Mouse (Mus musculus): ENCODE measurements around the gene Pds5a.
A peak's percentile ranks its signal among the peaks of the same experiment; 100 is the strongest.
"Not testable (repeated sequence)": the region's sequence is repeated elsewhere in the genome, so short reads cannot be mapped to it uniquely, and the experiment has no call there.

Gene Pds5a

DNA sequence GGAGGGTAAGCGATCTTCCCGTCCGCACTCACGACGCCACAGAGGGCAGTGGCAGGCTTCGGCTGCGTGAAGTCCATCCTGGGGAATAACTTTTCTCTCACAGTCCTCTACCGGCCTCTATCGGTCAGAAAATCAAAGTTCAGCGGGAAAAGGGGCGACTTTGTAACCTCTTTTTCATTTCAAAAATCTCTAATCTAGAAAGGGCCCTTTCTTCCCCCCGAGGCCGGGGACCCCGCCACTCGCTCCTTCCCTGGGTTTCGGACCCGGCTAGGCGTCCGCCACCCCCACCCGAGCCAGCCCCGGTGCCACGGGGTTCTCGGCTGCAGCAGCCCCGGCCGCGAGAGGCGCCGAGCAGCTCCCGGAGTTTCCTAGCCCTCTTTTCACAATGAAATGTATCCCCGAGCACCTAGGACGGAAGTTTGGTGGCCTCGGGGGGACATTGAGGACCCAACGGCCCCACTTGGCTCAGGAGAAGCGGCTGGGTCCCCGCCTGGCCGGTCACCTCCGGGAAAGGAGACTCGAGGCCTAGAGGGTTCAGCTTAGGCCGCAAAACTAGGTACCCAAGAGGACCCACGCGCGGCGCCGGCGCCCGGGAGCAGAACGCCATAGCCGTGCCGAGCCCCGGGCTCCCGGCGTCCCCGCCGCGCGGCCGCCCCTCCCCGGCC lies 1.1 kb downstream of the Pds5a start:
- peak; percentile 92 for DNase-seq (ENCODE audit: low spot score)

DNA sequence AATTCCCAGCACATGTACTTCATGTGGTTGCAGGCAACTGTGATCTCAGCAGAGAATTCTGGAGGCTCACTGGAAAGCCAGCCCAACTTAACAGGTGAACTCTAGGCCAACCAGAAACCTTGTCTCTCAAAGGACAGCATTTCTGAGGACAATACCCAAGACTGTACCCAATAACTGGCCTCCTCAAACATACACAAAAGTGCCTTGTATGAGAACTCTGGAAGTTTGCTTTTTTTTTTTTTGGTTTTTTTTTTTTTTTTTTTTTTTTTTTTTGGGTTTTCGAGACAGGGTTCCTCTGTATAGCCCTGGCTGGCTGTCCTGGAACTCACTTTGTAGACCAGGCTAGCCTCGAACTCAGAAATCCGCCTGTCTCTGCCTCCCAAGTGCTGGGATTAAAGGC lies 4.0 kb downstream of the Pds5a start:
- not testable (repeated sequence) for DNase-seq (ENCODE audit: low spot score)

DNA sequence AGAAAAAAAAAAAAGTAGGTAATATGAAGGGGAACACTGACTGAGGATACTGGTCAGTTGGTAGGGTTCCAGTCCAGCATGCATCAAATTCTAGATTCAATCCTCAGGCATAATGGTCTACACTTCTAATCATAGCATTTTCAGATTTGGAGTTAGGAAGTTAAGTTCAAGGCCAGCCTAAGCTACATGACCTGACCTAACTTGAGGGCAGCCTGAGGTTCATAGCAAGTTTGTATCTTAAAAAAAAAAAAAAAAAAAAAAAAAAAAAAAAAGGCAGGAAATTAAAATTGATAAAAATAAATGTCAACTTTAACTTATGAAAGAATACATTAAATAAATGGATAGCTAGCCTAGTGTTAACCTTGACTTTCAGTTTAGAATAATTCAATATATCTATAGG lies 5.1 kb downstream of the Pds5a start:
- DNase-seq (ENCODE audit: low spot score), result no peak

DNA sequence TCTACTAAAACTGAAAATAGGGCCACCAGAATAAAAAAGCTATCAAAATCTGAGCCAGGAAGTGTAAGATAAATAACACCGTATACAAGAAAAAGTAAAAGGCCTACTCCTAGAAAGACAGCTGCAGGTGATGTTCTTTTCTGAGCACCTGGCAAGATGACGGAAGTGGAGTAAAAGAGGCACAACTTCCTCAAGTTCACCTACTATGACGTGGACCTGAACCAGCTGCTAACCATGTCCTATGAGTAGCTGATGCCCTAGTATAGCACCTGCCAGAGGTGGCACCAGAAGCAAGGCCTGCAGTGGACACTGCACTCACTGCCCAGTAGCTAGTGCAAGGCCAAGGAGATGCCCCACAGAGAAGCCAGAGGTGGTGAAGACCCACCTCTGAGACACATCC lies 9.3 kb downstream of the Pds5a start:
- no peak for DNase-seq (ENCODE audit: low spot score)

DNA sequence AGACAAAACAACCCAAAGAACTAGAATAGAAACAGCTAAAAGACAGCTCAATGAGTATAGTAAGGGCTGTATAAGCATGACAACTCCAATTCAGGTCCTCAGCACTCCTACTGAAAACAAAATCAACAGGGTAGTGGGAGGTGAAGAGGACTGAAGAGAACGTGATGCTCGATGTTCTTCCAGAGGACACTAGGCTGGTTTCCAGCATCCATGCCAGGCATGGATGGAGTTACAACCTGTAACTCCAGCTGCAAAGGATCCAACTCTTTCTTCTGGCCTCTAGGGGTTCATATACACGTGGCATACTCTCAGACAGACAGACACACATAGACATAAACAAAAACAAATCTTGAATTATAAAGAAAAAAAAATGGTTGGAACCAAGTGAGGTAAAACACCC lies 11.3 kb downstream of the Pds5a start:
- no peak for DNase-seq (ENCODE audit: low spot score)

DNA sequence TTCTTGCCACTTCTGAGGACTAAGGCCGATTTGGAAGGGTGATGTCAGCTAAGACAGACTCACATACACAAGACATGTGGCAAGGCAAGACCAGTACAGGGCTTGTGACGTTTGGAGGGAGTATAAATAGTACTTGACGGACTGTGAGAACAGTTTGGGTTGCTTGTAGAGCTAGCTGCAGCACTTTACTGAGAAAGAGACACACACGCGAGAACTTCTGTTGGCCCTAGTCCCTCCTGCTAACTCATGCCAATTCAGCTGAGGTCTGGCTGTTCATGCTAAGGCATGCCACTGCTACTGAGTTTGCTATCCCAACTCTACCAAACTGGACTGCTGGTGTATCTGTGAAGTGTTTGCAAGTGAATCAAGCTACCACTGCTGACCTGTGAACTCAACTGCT lies 19.2 kb downstream of the Pds5a start:
- DNase-seq (ENCODE audit: low spot score), result no peak

DNA sequence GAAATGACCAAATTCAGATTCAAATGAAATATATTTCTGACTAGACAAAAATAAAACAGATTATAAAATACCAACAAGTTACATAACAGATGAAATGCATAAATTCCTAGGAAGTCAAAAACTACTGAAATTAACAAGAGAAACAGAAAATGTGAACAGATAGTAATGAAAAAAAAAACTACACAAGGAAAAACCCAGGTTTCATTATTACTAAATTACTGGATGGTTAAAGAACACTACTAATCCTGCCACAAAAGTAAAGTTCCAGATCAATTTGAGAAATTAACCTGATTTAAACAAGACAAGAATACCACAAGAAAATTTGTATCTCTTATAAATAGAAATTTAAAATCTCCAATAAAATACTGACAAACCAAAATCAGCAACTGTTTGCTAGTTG lies 25.9 kb downstream of the Pds5a start:
- no peak for DNase-seq (ENCODE audit: low spot score)

DNA sequence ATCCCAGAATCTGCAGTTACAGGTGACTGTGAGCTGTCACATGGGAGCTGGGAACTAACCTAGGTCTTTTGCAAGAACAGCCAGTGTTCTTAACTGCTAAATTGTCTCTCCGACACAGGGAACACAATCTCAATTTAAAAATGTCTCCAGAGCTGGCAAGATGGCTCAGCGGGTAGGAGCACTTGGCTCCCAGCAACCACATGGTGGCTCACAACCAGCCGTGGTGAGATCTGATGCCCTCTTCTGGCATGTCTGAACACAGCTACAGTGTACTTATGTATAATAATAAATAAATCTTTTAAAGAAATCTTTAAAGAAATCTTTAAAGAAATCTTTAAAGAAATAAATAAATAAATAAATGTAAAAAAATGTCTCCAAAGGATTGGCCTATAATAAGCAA lies 30.4 kb downstream of the Pds5a start:
- DNase-seq (ENCODE audit: low spot score), result no peak

DNA sequence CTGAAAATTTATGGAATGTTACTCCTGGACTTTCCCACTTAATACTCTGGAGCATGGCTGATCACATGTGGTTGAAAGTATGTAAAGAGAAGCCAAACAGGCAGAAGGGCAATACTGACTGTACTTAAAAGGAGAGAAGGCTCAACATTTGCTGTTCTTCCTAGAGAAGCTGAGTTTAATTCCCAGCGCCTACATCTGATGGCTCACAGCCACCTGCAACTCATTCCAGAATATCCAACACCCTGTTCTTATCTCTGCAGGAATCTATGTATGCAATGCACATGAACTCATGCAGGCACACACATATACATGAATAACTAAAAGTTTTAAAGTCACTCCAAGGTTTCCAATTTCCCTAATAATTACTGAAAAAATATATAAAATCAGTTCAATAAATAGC lies 32.7 kb downstream of the Pds5a start:
- DNase-seq (ENCODE audit: low spot score), result no peak

DNA sequence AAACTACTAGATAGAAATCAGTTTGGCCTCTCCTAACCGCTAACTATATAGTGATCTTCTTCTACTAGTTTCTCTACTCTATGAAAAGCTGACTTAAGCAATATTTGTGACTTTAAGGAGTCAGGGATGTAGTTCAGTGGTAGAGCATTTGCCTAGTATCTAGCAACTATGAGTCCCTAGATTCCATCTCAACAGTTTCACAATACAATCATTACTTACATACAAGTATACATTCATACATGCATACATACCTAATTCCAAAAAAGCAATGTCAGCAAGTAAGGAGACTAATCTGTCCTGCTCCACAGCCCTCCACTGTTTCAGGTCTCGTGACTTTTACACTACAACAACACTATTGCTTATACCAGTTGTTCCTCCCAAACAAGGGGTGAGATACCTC lies 36.1 kb downstream of the Pds5a start:
- DNase-seq (ENCODE audit: low spot score), result no peak

DNA sequence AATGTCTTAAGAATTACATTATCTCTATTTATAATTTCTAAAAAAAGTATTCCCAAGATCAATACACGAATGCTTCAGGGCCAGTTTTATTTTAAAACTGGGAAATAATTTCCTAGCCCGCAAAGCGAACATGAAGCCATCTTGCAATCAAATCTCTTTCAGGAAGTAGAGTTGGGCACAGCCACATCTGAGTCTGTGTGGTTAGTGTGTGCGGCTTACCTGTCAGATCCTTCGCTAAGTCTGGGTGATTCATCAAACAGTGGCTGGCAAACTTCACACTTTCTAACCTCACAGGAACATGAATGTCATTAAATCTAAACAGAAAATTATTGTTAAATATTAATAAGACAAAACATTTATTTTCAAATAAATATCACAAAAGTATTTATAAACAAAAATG lies 44.3 kb downstream of the Pds5a start:
- DNase-seq (ENCODE audit: low spot score), result no peak

DNA sequence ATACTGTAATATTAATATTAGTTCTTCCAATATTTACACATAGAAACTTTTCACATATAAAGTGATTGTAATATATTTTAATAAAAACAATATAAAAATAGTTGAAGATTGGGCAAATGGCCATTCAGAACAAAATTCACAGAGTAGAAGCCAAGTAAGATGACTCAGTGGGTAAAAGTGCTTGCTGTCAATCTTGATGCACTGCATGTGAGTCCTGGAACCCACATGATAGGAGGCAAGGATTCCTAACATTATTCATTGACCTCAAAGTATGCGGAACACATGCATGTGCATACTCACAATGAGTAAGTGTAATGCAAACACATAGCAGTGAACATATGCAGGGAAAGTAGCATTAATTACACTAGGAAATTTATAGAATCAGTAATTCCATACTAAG lies 59.2 kb downstream of the Pds5a start:
- no peak for DNase-seq (ENCODE audit: low spot score)

DNA sequence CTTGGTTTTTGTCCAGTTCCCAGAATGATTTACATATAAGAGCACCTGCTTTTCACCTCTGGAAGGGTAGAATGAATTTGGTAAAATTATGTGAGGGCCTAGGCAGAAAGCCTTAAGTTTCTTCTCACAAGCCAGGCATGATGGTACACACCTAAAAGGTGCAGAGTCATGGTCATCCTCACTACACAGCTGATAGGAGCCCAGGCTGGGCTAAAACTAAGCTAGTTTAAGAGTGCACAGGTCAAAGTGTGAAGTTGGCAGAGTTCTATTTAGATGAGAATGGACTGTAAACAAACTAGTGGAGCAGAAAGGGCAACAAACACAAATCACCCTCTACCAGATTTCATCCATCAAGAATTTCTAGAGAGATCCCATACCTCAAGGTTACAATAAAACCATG lies 73.7 kb downstream of the Pds5a start:
- no peak for DNase-seq (ENCODE audit: low spot score)

DNA sequence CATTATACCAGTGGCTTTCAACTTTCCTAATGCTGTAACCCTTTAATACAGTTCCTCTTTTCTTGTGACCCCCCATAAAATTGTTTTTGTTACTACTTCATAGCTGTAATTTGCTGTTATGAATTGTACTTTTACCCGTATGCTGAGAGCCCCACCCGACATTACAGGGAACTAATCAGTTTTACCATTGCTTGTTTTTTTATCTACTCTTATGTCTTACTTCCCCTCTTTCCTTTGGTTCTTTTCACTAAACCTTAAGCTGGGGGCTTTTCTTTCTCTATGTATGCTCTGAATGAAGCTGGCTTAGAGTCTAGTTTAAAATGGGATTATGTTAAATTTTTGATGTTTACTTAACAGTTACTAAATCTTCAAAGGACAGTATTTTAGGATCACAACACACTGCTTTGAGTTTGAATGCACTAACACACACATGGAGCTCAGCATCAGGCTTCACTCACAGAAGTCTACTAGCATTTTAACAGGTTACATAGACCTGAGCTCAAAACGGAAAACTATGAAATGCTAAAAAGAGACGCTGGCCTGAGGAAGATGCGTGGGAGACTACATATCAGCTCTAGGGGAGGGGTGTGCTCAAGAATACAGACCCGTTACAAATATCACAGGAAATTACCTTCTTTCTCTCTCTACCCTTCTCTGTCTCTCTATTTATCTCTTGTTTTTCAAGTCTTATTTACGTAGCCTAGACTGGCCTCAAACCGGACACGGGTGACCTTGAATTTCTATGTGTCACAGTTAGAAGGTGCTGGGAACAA lies 84.7 kb downstream of the Pds5a start:
- no peak for DNase-seq (ENCODE audit: low spot score)

DNA sequence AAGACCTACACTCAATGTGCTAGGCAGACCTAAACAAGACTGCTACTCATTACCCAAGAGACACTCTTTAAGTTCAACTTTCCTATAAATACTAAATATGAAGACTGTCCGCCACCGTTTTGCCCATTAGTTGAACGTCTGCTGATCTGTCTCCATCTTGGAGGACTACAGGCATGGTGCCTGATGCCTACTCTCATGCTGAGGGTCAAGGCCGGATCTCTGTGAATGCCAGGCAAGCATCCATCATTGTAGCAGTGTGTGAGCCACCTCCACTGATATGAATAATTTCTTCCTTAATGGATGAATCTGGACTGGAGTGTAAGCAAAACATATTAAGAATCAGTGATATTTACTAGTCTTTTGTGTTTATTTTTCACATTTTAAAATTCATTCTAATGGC lies 87.5 kb downstream of the Pds5a start:
- DNase-seq (ENCODE audit: low spot score), result no peak

DNA sequence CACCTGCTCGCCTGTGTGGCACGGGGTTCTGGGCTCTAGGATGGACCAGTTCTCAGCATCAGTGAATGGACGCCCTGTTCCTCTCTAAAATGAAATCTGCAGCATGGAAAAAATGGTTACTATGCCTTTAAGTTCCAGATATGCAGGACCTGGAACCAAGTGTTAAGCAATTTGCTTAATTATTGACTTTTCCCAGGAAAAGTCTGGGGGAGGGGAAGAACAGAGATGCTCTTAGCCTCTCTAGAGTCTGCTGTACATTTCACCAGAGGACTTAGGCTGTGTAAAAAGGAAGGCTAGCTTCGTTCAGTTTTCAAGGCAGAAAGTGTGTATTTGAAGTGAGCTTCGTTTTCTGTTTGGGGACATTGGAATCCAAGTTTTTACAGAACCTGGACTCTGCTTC lies 88.3 kb downstream of the Pds5a start:
- no peak for DNase-seq (ENCODE audit: low spot score)

DNA sequence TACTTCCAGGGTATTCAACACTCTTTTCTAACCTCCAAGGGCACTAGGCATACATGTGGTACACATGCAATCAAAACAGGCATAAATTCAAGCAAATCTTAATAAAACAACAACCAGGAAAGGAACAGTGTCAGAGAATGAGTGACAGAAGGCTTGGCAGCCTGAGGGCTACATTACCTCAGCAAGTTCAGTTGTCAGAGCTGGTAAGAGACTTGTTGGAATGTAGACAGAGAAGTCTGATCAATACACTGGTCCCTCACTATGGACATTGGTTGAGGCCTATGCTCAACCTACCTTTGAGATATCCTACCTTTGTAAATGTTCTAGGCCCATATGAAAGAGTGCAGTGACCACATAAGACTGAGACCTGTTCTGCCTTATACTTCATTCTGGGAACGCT lies 91.3 kb downstream of the Pds5a start:
- no peak for DNase-seq (ENCODE audit: low spot score)

DNA sequence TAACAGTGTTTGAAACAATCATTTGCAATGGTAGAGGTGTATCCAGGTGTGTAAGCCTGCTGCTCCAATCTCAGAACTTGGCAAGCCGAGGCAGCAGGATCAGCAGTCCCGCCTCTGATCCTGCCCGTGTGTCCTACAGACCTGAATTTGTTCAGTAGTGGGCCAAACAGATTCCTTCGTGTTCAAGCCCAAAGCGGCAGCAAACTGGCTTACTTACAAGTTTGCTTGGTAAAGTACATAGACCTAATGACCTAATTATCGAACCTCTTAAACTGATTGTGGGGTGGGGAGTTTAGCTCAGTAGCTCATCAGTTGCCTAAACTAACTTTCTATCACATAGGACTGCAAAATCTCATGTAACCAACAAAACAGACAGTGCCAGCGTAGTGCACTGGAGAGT lies 98.4 kb downstream of the Pds5a start:
- DNase-seq (ENCODE audit: low spot score), result no peak

DNA sequence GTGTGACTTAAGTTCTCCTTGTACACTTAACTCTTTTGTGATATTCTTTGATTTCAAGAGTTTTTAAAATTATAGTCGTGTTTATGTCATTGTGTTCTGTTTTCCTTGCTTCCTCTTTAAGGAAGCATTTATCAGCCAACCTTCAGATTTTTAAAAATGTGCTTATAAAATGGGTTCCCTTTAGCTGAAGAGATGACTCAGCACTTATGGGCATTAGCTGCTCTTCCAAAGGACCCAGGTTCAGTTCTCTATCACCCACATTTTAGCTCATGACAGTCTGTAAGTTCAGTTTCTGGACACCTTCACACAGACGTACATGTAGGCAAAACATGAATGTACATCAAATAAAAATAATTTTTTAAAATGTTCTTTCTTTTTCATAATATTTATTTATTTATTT lies 105.7 kb downstream of the Pds5a start:
- no peak for DNase-seq (ENCODE audit: low spot score)

DNA sequence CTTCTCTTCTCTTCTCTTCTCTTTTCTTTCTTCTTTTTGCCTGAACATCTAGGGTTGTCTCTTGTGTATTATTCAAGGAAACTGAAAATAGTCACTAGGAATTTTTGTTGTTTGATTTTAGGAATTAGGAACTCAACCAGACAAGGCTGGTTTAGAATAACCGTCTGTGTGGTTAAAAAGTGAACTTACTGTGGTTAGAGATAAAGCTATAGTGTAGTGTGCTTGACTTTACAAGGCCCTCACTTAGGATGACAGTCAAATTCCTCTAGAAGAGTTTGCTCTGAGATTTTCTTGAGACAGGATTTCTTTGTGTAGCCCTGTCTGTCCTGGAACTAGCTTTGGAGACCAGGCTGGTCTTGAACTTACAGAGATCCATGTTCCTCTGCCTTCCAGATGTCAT lies 107.9 kb downstream of the Pds5a start:
- DNase-seq (ENCODE audit: low spot score), result no peak

DNA sequence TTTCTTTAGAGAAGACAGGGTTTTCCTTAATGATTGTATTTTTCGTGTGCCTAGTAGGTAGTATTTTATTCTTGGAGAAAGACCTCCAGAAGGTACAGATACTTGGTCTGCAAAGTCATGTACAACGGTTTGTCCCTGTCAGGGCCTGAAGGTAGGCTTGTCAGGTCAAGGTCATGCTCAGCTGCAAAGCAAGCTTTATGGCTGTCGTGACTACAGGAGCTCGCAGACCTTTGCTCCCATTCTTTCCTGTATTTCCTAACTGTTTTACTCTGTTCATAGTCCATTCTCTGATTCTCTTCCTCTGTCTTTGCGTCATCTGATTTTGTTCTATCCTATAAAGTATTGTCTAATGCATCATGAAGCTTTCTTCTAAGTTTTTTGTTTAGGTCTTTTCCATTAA lies 111.8 kb downstream of the Pds5a start:
- no peak for DNase-seq (ENCODE audit: low spot score)

DNA sequence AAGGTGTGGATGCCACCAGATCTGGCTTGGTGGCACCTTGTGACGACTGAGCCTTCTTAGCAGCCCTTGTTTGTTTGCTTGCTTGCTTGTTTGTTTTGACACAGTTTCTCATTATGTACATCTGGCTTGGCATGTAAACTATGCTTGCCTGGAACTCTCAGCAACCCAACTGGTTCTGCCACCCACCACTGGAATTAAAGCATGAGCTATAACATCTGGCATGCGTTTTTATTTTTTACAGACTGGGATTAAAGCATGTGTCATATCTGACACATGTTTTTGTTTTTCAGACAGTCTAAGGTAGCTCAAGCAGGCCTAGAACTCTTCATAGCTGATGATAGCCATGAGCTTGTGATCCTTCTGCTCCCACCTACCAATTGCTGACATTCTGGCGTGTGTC lies 119.5 kb downstream of the Pds5a start:
- DNase-seq (ENCODE audit: low spot score), result no peak

DNA sequence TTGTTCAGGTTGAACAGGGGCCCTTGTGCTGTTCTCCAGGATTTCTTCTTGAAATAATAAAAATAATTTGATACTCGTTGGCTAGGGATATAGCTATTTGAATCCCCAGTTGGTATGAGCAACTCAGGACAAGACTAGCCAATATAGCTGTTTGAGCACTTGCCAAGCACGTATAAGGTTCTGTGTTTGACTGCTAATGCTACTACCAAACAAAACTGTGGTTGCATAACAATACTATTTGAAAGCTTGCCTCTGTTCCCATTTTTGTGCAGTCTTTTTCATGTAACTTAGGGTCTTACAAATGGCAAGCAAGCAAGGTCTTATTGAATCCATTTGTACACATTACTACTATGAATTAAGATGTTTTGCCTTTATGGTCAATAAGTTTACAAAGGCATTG lies 122.2 kb downstream of the Pds5a start:
- DNase-seq (ENCODE audit: low spot score), result no peak

DNA sequence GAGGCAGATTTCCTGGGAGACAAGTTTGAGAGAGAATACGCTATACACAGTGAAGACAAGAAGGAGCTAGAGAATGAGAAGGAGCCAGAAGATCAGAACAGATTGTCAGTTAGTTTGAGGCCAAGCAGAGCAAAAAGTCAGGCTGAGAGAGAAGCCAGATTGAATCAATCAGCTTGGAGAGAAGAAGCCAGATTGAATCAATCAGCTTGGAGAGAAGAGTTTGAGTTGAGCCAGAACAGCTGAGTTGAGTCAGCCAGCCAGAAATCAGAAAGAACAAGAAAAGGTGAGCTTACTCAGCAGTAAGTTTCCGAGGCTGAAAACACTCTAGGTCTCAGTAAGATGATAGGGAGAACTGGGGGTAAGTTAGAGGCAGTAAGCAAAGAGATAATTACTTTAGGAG lies 123.2 kb downstream of the Pds5a start:
- DNase-seq (ENCODE audit: low spot score), result no peak
